Comparison of ENCODE assay signal across 8 mouse cellular contexts in the genomic region with DNA sequence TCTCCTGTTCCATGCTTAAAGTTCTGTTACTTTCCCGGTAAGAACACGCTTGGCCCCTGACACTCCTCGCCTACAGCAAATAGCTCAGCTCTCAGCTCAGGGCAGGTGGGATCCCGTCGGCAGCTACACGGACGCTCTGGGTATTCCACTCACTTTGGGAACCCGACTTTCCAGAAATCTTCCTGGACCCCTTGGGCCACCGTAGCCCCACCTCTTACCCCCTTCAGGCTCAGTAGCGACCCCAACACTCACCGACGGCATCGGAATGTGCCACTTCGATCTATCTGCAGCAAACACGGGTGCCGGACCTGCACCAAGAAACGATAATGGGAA. TPM values are rescaled to one million over a fixed set of nuclear protein-coding genes. Genes with fewer than 3 reads are reported as not detected.
DNase-seq lines count a peak whose midpoint lies in the region; ATAC-seq and TF ChIP-seq lines count a peak whose summit lies in the region.

Ganc (plus strand) TSS at position 244 of the 333 bp plus-strand sequence.

- intact Hi-C loops in heart, postnatal 14 days (cut with DNase I), result no loop called here

- H3K4me2 ChIP-seq in limb, embryonic 15.5 days, result peak within 1 kb of the TSS; percentile 76
- H3K4me2 ChIP-seq in stomach, embryonic 14.5 days (replicated peaks; ENCODE audit: low read depth, low read length), result peak within 1 kb of the TSS; percentile 92

- H3K4me1 ChIP-seq in E14TG2a.4 (replicated peaks; ENCODE audit: low read depth, low read length), result peaks cover 42% of the 10 kb centered on the region
- peaks cover 12% of the 10 kb centered on the region for H3K4me1 ChIP-seq in limb, embryonic 15.5 days
- H3K4me1 ChIP-seq in stomach, embryonic 14.5 days (ENCODE audit: control insufficient read depth, insufficient read depth, low read length), result 0 out of 2 replicates have a peak, but pooled peaks cover 8% of the 10 kb centered on the region

- peak; percentile 48 for ATAC-seq in erythroblast, adult 5-6 weeks (replicated peaks; ENCODE audit: low FRiP score, poor library complexity, severe bottlenecking)
- ATAC-seq in limb, embryonic 15.5 days (ENCODE audit: insufficient number of reproducible peaks, low FRiP score, low TSS enrichment, low read depth), result peak; percentile 70; the same call in 1 of the 2 replicates
- peak; percentile 76 for ATAC-seq in stomach, embryonic 14.5 days (ENCODE audit: insufficient number of reproducible peaks, insufficient read depth, low FRiP score, low read depth)

- H3K9me3 ChIP-seq in E14TG2a.4 (ENCODE audit: low read length), result no peaks in the 10 kb centered on the region
- H3K9me3 ChIP-seq in limb, embryonic 15.5 days, result no peaks in the 10 kb centered on the region
- H3K9me3 ChIP-seq in stomach, embryonic 14.5 days (ENCODE audit: control insufficient read depth, low read depth, low read length), result no peaks in the 10 kb centered on the region

- H3K27ac ChIP-seq in limb, embryonic 15.5 days, result peak within 1 kb of the TSS; percentile 97
- H3K27ac ChIP-seq in stomach, embryonic 14.5 days (ENCODE audit: low read length), result peak within 1 kb of the TSS; percentile 98

- WGBS in limb, embryonic 15.5 days, result under 1% methylated on average over 17 of the region's 17 CpGs
- WGBS in stomach, embryonic 14.5 days, result under 1% methylated on average over 17 of the region's 17 CpGs

- peak within 1 kb of the TSS; percentile 82 for H3K9ac ChIP-seq in limb, embryonic 15.5 days
- H3K9ac ChIP-seq in stomach, embryonic 14.5 days (replicated peaks; ENCODE audit: low read depth, low read length), result peak within 1 kb of the TSS; percentile 76

- no peaks in the 10 kb centered on the region for H3K27me3 ChIP-seq in E14TG2a.4 (ENCODE audit: insufficient read depth, low read length)
- H3K27me3 ChIP-seq in limb, embryonic 15.5 days, result no peaks in the 10 kb centered on the region
- H3K27me3 ChIP-seq in stomach, embryonic 14.5 days (ENCODE audit: control insufficient read depth, insufficient read depth, low read length), result no peaks in the 10 kb centered on the region

- no peak for TF ChIP-seq CTCF in E14TG2a.4 (conservative IDR thresholded peaks at IDR 0.05; ENCODE audit: low read length)

- peak within 1 kb of the TSS; percentile 93 for H3K4me3 ChIP-seq in E14TG2a.4 (replicated peaks; ENCODE audit: low read length)
- H3K4me3 ChIP-seq in limb, embryonic 15.5 days, result peak within 1 kb of the TSS; percentile 79
- peak within 1 kb of the TSS; percentile 79 for H3K4me3 ChIP-seq in stomach, embryonic 14.5 days (ENCODE audit: low read depth, low read length)

- H3K36me3 ChIP-seq in E14TG2a.4 (ENCODE audit: insufficient read depth, low read length), result peaks cover 16% of the 10 kb centered on the region; the same call in 1 of the 2 replicates
- H3K36me3 ChIP-seq in limb, embryonic 15.5 days, result no peaks in the 10 kb centered on the region; the same call in 1 of the 2 replicates
- H3K36me3 ChIP-seq in stomach, embryonic 14.5 days (ENCODE audit: control insufficient read depth, insufficient read depth, low read length), result no peaks in the 10 kb centered on the region

- no peak for DNase-seq in frontal cortex, adult 2 months (ENCODE audit: extremely low spot score in 1 of 2, low spot score in 1 of 2)
- no peak for DNase-seq in frontal cortex, postnatal 14 days (ENCODE audit: low spot score in 2 of 2)
- DNase-seq in heart, postnatal 14 days, result no peak
- no peak for DNase-seq in MN1 (ENCODE audit: low spot score)

RNA-seq across cellular contexts. Expression of gene Ganc, which starts in this region (rescaled TPM):
- 10.5 and 11.1 TPM in 2 replicates for polyA plus RNA-seq in frontal cortex, adult 2 months (2012; rRNA removed)
- 3.8 and 5.2 TPM in 2 replicates for total RNA-seq in erythroblast, adult 5-6 weeks (2015; ENCODE audit: low replicate concordance)
- 5.2 and 22.6 TPM in 2 replicates for total RNA-seq in erythroblast, adult 5-6 weeks (2017; ENCODE audit: low replicate concordance)
- total RNA-seq in heart, postnatal 14 days (2021), result 10 to 100 TPM; 23.4 to 23.5 TPM
- 7.8 and 9.9 TPM in 2 replicates for polyA plus RNA-seq in limb, embryonic 15.5 days (2015; fragmentation: Nextera tagmentation; extraction: Ambion mirVana)
- 7.6 and 10.5 TPM in 2 replicates for polyA plus RNA-seq in stomach, embryonic 14.5 days (2014; fragmentation: Nextera tagmentation; extraction: Ambion mirVana)
